Mouse (Mus musculus) CH12.LX (cell line): ENCODE data around the gene Arl5b.

ENCODE experiments used
- CTCF ChIP-seq, 2 experiments: IDR thresholded peaks in 1 of 2; conservative IDR thresholded peaks in 1 of 2; 2 replicates each; pipeline ENCODE4 v1.5.1; 2011 to 2012; ENCODE audit warnings: low read depth in 2 of 2, low read length in 2 of 2, improper control_type of control experiment in 1 of 2, inconsistent platforms in 1 of 2, mild to moderate bottlenecking in 1 of 2, moderate library complexity in 1 of 2
- JUND ChIP-seq: conservative IDR thresholded peaks from 2 replicates; pipeline ENCODE4 v1.6.1; 2011; ENCODE audit warnings: low read depth, low read length, improper control_type of control experiment
- KAT2A ChIP-seq: IDR thresholded peaks from 2 replicates; pipeline ENCODE4 v1.6.1; 2012; ENCODE audit warnings: low read length, improper control_type of control experiment, inconsistent platforms; ENCODE audit not compliant: insufficient replicate concordance
- MAX ChIP-seq: IDR thresholded peaks from 2 replicates; pipeline ENCODE4 v1.6.1; 2011; ENCODE audit warnings: low read length, improper control_type of control experiment
- NRF1 ChIP-seq: IDR thresholded peaks from 2 replicates; pipeline ENCODE4 v1.6.1; 2014; ENCODE audit warnings: low read depth, mild to moderate bottlenecking, inconsistent platforms, low read length, improper control_type of control experiment, moderate library complexity
- POLR2A ChIP-seq: IDR thresholded peaks from 2 replicates; pipeline ENCODE4 v1.6.1; 2011; ENCODE audit warnings: low read depth, mild to moderate bottlenecking, improper control_type of control experiment, low read length
- POLR2AphosphoS2 ChIP-seq: IDR thresholded peaks from 2 replicates; pipeline ENCODE4 v1.6.1; 2011; ENCODE audit warnings: low read depth, low read length, improper control_type of control experiment
- ZC3H11A ChIP-seq: IDR thresholded peaks from 2 replicates; pipeline ENCODE4 v1.6.1; 2012; ENCODE audit warnings: low read depth, mild to moderate bottlenecking, inconsistent platforms, low read length, improper control_type of control experiment
- ZMIZ1 ChIP-seq: IDR thresholded peaks from 2 replicates; pipeline ENCODE4 v1.6.1; 2012; ENCODE audit warnings: low read depth, mild to moderate bottlenecking, inconsistent platforms, low read length, improper control_type of control experiment

GRCm38 (mm10) chr2:15008072-15008471 is 41.1 kb upstream of the Arl5b start:
- TF ChIP-seq CTCF (conservative IDR thresholded peaks at IDR 0.05 in 1 of 2, IDR thresholded peaks at IDR 0.05 in 1 of 2; ENCODE audit: low read depth in 2 of 2, low read length in 2 of 2) (no peak), ZC3H11A (no peak), POLR2A (no peak), NRF1 (no peak), KAT2A (no peak), MAX (no peak), JUND (no peak), ZMIZ1 (no peak), POLR2AphosphoS2 (no peak)
